Mouse (Mus musculus) adrenal gland, adult 8-10 months (tissue): ENCODE measurements around the gene Gm8677. TPM values are rescaled to one million over a fixed set of nuclear protein-coding genes. Genes with fewer than 3 reads are reported as not detected.
"Not testable (repeated sequence)": the region's sequence is repeated elsewhere in the genome, so short reads cannot be mapped to it uniquely, and the experiment has no call there.

Source experiments
- DNase-seq: peaks from one replicate; pipeline ENCODE4 v3.0.0; 2022
- total RNA-seq, 4 experiments: library from RNA; stranded (reverse); gene quantifications; 2 replicates each; pipeline ENCODE4 v1.2.4; 2022

Gm8677 gene
- not detected for total RNA-seq

- DNase-seq, result not testable (repeated sequence)
These were observed at the start of gene Gm8677 for GRCm38 (mm10) chr7:22534787-22535186. Gm8677 (minus strand) TSS chr7:22534887.

DNA sequence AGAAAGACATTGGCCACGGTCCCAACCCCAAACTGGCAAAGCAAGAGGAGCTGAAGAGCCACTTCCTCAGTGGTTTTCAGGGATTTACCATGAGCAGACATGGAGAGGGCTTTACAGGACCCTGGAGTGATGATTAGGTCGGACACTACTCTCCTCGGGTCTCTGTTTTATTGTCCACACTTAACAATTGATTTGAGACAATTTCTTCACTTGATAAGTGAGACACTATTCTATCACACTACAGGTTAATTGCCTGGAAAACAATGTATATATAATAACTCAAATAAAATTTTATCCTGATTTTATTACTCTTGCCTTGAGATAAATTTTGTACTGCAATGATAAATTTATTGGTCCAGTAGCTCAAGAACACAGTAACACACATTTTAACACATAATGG lies 30.6 kb upstream of the Gm8677 start, which contains the start of gene Gm4201:
Gene Gm4201, minus strand, starts transcription at position 101 of the 400 bp plus-strand sequence.
- DNase-seq, result not testable (repeated sequence)

- not testable (repeated sequence) for DNase-seq
These were observed 12.0 kb downstream of the Gm8677 start, which contains the start of gene Vmn1r152 for GRCm38 (mm10) chr7:22522667-22523066. Vmn1r152 (plus strand) TSS chr7:22522967.

DNA sequence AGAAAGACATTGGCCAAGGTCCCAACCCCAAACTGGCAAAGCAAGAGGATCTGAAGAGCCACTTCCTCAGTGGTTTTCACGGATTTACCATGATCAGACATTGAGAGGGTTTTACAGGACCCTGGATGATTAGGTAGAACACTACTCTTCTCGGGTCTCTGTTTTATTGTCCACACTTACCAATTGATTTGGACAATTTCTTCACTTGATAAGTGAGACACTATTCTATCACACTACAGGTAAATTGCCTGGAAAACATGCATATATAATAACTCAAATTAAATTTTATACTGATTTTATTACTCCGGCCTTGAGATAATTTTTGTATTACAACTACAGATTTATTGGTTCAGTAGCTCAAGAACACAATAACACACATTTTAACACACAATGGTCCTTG lies 35.1 kb downstream of the Gm8677 start, which contains the start of gene Vmn1r151:
Gene Vmn1r151, minus strand, starts transcription at position 101 of the 400 bp plus-strand sequence.
- DNase-seq, result not testable (repeated sequence)

Other genes starting within 250 kb of the Gm8677 start
- not detected for gene Gm4187, start 205.2 kb downstream of the Gm8677 start, total RNA-seq
- gene Gm8660, start 163.8 kb downstream of the Gm8677 start, total RNA-seq, result not detected
- gene Vmn1r148, start 121.3 kb downstream of the Gm8677 start, total RNA-seq, result not detected
- gene Vmn1r149, start 96.7 kb downstream of the Gm8677 start, total RNA-seq, result not detected
- not detected for gene Gm10665, start 70.8 kb downstream of the Gm8677 start, total RNA-seq
- not detected for gene Vmn1r151, start 35.2 kb downstream of the Gm8677 start, total RNA-seq
- gene Vmn1r152, start 11.9 kb downstream of the Gm8677 start, total RNA-seq, result not detected
- not detected for gene Gm4201, start 30.5 kb upstream of the Gm8677 start, total RNA-seq
- gene Gm4565, start 53.2 kb upstream of the Gm8677 start, total RNA-seq, result not detected
- not detected for gene Vmn1r155, start 123.1 kb upstream of the Gm8677 start, total RNA-seq
- not detected for gene Gm8693, start 157.4 kb upstream of the Gm8677 start, total RNA-seq
- gene Gm4567, start 184.8 kb upstream of the Gm8677 start, total RNA-seq, result not detected
- not detected for gene Vmn1r157, start 226.8 kb upstream of the Gm8677 start, total RNA-seq